Mouse (Mus musculus): ENCODE results near the gene Rab3ip. TPM values are rescaled to one million over a fixed set of nuclear protein-coding genes. Genes with fewer than 3 reads are reported as not detected.

Gene Rab3ip
- polyA plus RNA-seq, 1 experiment from 2014 or later = 198 TPM

DNA sequence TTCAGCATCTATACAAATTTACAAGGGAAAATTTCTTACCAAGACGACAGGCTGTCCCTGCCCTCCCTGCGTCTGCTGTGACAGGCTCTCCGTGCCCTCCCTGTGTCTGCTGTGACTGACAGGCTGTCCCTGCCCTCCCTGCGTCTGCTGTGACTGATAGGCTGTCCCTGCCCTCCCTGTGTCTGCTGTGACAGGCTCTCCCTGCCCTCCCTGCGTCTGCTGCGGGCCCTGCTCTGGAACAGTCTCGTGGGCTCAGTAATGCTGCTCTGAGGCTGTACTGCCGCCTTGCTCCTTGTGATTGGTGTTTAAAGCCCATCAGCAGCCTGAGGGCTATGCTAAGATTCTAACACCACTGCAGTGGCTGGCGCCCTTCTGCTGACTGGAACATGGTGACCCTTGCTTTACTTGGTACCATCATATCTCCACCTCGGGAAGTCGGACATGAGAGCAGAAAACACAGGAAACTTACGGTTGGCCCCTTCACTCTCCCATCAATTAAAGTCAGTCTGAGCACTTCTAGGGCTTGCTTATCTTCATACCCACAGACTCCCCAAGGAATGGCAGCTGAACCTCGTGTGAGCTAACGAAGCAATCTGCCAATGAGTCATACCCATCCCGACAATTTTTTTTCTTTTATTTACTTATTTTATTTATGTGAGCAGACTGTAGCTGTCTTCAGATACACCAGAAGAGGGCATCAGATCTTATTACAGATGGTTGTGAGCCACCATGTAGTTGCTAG lies 41.5 kb downstream of the Rab3ip start:
- in situ Hi-C loops (cut with MboI; ENCODE audit: low pct_unique_long_range_greater_than_20kb) = no loop called here
- ATAC-seq (no peak), DNase-seq (ENCODE audit: low read depth, low spot score) (no peak)
- no peak for TF ChIP-seq CTCF (IDR thresholded peaks at IDR 0.05)
- ChIA-PET CTCF (interaction anchor here (0.9 to 1.4 kb wide), 3 partner anchors 30 to 131 kb away, joined by 3 to 4 read pairs (median 3); no protein-coding TSS in a partner anchor), POLR2A (interaction anchor here (0.7 kb wide), 1 partner anchor 10 kb away, joined by 3 read pairs; no protein-coding TSS in a partner anchor)
- no peaks in the 10 kb centered on the region for H3K27me3 ChIP-seq

DNA sequence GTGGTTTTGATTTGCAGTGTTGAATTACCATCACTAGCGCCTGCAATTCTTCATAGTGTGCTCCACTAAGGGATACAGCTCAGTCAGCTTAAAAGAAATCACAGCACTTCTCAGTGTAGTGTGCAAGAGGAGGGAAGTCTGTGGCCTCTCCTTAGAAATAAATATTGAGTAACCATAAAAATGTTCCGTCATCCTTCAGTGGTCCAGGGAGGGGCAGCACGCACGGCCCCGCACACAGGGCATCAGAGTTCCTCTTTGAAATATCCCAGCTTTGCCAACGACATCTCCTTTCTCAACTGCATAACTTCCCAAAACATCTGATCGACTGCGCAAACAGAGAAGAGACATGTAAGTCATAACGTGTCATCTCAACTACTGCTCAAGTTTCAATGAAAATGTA lies 43.8 kb downstream of the Rab3ip start:
- TF ChIP-seq CTCF (IDR thresholded peaks at IDR 0.05) = no peak
- ChIA-PET CTCF (interaction anchor here (1.1 kb wide), 1 partner anchor 14 kb away, joined by 3 read pairs; no protein-coding TSS in a partner anchor), POLR2A (interaction anchor here (0.9 kb wide), 1 partner anchor 42 kb away, joined by 3 read pairs; no protein-coding TSS in a partner anchor)
- DNase-seq (ENCODE audit: low read depth, low spot score) (no peak), ATAC-seq (no peak)
- in situ Hi-C loops (cut with MboI; ENCODE audit: low pct_unique_long_range_greater_than_20kb) = no loop called here
- H3K27me3 ChIP-seq = no peaks in the 10 kb centered on the region

DNA sequence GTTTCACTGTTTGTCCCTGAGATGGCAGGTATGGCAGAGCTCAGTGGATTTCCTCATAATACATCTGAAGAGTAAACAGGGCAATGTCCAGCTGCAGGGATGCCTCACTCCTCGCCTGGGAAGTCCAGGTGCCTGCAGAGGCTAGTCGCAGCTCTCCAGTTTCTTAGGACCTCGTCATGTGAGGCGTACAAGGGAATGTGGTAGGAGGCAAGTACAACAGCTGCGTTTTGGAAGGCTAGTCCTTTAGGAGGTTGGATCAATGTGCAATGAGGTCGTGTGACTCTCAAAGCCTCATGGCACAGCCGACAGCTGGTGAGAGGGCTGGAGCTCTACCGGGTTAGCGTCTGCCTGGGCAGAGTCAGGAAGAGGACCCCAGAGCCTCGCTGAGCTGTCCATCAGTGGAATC lies 46.1 kb downstream of the Rab3ip start:
- ATAC-seq = no peak
- H3K27me3 ChIP-seq = no peaks in the 10 kb centered on the region
- DNase-seq (ENCODE audit: low read depth, low spot score) = no peak
- in situ Hi-C loops (cut with MboI; ENCODE audit: low pct_unique_long_range_greater_than_20kb) = no loop called here
- POLR2A ChIA-PET = no interaction called here
- CTCF ChIA-PET = interaction anchor here (0.8 to 1.6 kb wide), 2 partner anchors 10 to 11 kb away, joined by 3 to 4 read pairs; no protein-coding TSS in a partner anchor
- TF ChIP-seq CTCF (IDR thresholded peaks at IDR 0.05) = no peak

DNA sequence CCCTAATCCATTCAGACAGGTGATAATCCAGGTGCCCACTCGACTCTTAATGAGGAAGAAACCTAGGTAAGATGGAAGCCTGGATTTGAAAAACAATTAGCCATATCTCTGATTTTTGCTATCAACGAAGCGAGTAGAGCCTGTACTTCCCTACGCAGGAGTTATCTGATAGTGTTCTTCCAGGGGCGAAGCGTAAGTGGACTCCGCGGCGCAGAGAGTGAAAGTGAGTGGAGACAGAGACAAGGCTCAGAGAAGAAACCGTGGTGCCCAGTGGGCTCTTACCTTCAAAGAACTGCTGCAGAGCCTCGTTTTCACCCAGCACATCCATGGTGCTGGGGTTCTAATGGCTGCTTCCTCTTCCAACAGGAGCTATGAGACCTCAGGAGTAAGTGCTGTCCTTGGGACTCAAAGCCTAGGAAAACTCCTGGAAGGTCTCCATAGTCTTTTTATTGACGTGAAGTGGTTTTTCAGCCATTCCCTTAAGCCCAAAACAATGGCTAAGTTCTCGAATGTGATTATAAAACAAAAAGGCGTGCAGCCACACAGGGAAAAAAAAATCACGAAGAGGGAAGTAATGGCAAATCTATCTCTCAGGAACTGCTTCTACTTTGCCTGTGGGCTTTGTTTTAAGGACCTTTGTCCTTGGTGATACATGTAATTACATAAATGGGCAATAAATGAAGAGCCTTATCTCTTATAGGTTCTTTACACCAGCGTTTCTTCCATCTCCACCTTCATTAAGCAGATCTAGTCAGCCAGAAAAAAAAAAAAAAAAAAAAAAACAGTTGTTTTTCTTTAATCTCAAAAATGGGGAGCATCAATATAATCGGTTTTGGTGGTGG lies 54.0 kb downstream of the Rab3ip start, which contains the start of gene Myrfl:
Myrfl (minus strand) TSS at position 584 of the 842 bp plus-strand sequence.
- in situ Hi-C loops (cut with MboI; ENCODE audit: low pct_unique_long_range_greater_than_20kb) = loop anchor here (25.0 kb wide), 1 partner anchor 559 kb away; no protein-coding TSS in a partner anchor
- TF ChIP-seq CTCF (IDR thresholded peaks at IDR 0.05) = no peak
- POLR2A ChIA-PET = interaction anchor here (0.6 to 0.8 kb wide), 2 partner anchors 100 to 494 kb away, joined by 3 read pairs; no protein-coding TSS in a partner anchor
- CTCF ChIA-PET = interaction anchor here (1.4 to 1.7 kb wide), 2 partner anchors 24 to 567 kb away, joined by 3 to 4 read pairs; no protein-coding TSS in a partner anchor
- no peaks in the 10 kb centered on the region for H3K27me3 ChIP-seq
- DNase-seq (ENCODE audit: low read depth, low spot score) = no peak
- ATAC-seq = no peak

DNA sequence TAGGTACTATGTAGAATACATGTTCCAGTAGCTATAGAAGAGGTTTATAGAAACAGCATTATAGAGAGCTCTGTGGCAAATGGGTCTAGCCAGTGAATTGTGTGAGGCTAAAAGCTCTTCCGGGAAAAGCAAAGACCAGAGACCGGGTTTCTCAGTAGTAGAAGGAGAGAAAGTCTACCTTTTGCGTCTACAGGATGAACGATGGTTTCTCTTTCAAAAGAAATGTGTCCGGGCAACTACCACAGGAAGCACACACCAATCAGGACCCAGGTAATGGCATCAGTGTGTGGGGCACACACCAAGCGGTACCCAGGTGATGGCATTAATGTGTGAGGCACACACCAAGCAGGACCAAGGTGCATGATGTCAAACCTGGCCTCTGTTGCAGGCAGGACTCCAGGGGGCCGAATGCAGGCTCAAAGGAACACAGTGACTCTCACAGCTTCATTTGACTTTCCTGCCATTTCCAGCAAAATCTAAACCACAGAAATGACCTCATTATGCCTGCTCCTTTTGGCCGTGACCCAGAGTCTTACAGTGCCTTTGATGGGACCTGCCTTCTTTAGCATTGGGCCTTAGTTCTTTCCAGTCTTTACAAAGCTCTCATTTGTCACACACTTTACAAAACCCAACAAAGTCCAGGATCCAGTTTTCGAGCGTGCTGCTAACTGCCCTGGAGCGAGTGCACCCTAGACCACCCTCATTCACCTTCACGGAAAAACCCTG lies 55.3 kb downstream of the Rab3ip start:
- no peaks in the 10 kb centered on the region for H3K27me3 ChIP-seq
- ChIA-PET POLR2A (interaction anchor here (0.8 kb wide), 1 partner anchor 493 kb away, joined by 3 read pairs; no protein-coding TSS in a partner anchor), CTCF (interaction anchor here (0.7 to 2.7 kb wide), 5 partner anchors 11 to 566 kb away, joined by 3 to 14 read pairs (median 4); no protein-coding TSS in a partner anchor)
- DNase-seq (ENCODE audit: low read depth, low spot score) (peak; percentile 17), ATAC-seq (no peak)
- no peak for TF ChIP-seq CTCF (IDR thresholded peaks at IDR 0.05)
- in situ Hi-C loops (cut with MboI; ENCODE audit: low pct_unique_long_range_greater_than_20kb) = loop anchor here (25.0 kb wide), 1 partner anchor 558 kb away; no protein-coding TSS in a partner anchor

DNA sequence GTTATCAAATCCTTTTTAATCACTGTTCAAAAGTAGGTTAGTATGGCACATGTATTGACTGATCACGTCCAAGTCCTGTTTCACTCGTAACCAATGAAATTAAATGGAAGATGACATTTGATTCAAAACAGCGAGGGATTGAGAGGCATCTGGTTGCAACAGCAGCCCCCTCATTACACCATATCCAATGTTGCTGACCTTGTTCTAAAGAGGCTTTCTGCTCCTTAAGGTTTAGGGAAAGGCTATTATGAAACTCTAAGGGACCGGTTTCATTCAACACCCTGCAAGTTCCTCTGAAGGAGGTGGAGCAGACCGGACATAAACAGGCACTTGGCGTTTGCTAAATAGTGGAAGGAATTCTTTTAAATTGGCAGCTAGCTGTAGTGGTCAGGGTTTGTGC lies 56.0 kb downstream of the Rab3ip start:
- ChIA-PET CTCF (interaction anchor here (0.7 to 2.7 kb wide), 8 partner anchors 10 to 565 kb away, joined by 3 to 14 read pairs (median 4); no protein-coding TSS in a partner anchor), POLR2A (no interaction called here)
- ATAC-seq (no peak), DNase-seq (ENCODE audit: low read depth, low spot score) (no peak)
- H3K27me3 ChIP-seq = no peaks in the 10 kb centered on the region
- TF ChIP-seq CTCF (IDR thresholded peaks at IDR 0.05) = no peak
- in situ Hi-C loops (cut with MboI; ENCODE audit: low pct_unique_long_range_greater_than_20kb) = loop anchor here (25.0 kb wide), 1 partner anchor 557 kb away; no protein-coding TSS in a partner anchor

DNA sequence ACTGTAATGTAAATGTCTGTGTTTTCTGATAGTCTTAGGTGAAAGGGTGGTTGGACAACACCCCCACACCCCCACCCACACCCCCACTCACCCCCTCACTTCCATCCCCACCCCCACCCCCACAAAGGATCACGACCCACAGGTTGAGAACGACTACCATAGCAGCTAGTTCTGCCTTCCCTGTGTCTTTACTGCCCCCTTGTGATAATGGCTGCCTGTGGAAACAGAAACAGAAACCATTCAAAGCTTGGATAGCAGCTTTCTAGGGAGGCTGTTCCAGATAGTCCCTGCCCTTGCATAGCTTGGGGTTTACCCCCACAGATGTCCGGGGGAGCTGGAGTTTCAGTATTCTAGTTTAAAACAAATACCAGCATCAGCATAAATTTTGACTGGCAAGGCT lies 56.8 kb downstream of the Rab3ip start:
- DNase-seq (ENCODE audit: low read depth, low spot score) (no peak), ATAC-seq (no peak)
- in situ Hi-C loops (cut with MboI; ENCODE audit: low pct_unique_long_range_greater_than_20kb) = loop anchor here (25.0 kb wide), 1 partner anchor 556 kb away; no protein-coding TSS in a partner anchor
- ChIA-PET POLR2A (no interaction called here), CTCF (interaction anchor here (0.7 to 2.7 kb wide), 6 partner anchors 10 to 564 kb away, joined by 3 to 14 read pairs (median 4); no protein-coding TSS in a partner anchor)
- H3K27me3 ChIP-seq = no peaks in the 10 kb centered on the region
- peak; percentile 71 for TF ChIP-seq CTCF (IDR thresholded peaks at IDR 0.05)

DNA sequence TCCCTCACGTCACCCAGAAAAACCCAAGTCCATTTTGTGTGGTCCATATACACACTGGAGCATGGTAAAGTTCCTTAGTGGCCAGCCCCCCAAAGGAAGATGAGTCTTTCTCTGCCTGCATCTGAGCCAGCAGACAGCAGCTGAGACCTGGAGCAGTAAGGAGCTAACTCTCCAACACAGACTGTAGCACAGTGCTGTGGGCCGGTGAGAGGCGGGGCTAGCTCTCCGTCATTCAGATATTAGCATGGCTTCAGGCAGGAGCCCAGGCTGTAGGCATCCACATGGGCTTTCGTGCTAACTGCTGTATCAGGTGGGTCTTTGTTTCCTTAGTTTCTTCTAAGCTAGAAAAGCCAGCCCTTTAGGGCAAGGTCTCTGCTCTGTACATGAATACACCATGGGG lies 60.0 kb downstream of the Rab3ip start:
- TF ChIP-seq CTCF (IDR thresholded peaks at IDR 0.05) = no peak
- H3K27me3 ChIP-seq = no peaks in the 10 kb centered on the region
- POLR2A ChIA-PET = no interaction called here
- CTCF ChIA-PET = no interaction called here
- no peak for DNase-seq (ENCODE audit: low read depth, low spot score)
- no peak for ATAC-seq
- in situ Hi-C loops (cut with MboI; ENCODE audit: low pct_unique_long_range_greater_than_20kb) = loop anchor here (25.0 kb wide), 1 partner anchor 553 kb away; no protein-coding TSS in a partner anchor

DNA sequence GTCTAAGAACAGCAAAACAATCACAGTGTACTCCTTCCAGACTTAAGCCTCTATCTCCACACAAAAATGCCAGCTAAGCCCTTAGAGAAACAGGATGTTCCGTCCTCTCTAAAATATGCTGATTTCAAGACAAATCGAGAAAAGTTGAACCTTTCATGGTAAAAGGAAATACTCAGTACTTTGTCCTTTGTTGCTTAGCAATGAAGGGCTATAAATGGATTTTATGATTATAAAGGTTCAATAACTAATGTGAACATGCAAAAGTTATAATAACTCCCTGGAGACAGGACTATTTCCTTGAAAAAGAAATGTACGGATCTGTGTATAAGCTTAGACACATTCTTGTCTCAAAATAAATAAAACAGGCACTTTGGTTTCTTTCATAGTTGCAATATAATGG lies 66.0 kb downstream of the Rab3ip start:
- ChIA-PET CTCF (interaction anchor here (0.9 to 1.6 kb wide), 5 partner anchors 10 to 676 kb away, joined by 3 to 4 read pairs (median 3); no protein-coding TSS in a partner anchor), POLR2A (interaction anchor here (1.1 kb wide), 1 partner anchor 13 kb away, joined by 3 read pairs; no protein-coding TSS in a partner anchor)
- TF ChIP-seq CTCF (IDR thresholded peaks at IDR 0.05) = no peak
- no peaks in the 10 kb centered on the region for H3K27me3 ChIP-seq
- no peak for ATAC-seq
- no peak for DNase-seq (ENCODE audit: low read depth, low spot score)
- in situ Hi-C loops (cut with MboI; ENCODE audit: low pct_unique_long_range_greater_than_20kb) = loop anchor here (10.0 to 25.0 kb wide), 2 partner anchors 547 to 680 kb away; no protein-coding TSS in a partner anchor
